Mouse (Mus musculus): ENCODE measurements at regions not wholly inside any gene's neighbourhood (a gene's known extent, or its start where the extent isn't known, plus 50 kb on each side); places are given as distances from the start of the nearest gene placed in this dataset.

DNA sequence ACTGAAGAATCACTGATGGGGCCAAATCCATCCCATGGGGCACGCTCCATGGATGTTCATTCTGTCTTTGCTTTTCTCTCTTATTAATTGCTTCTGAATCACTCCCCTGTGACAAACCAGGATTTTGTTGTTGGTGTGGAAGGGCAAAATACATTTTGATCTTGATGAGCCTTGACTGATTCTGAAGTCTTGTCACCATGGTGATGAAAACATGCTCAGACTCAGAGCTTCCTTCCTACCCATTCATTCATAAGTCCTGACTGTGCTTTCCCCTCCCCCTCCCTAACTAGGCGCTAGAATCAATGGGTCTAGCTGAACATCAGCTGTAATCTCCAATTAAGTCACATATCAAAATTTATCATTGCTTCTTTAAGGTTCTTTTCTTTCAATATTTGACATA lies 84.2 kb upstream of the Pou1f1 start:
- no peak for TF ChIP-seq TAL1 (conservative IDR thresholded peaks at IDR 0.05; ENCODE audit: low read depth, low read length)
- TF ChIP-seq CTCF (IDR thresholded peaks at IDR 0.05; ENCODE audit: low read depth, low read length), result no peak
- no peak for TF ChIP-seq POLR2AphosphoS5 (IDR thresholded peaks at IDR 0.05; ENCODE audit: insufficient replicate concordance, low read depth, low read length)
- TF ChIP-seq GATA1 (IDR thresholded peaks at IDR 0.05; ENCODE audit: borderline replicate concordance, low read length), result no peak

Data from G1E (cell line).